Mouse (Mus musculus): ENCODE data around the gene Slc50a1. TPM values are rescaled to one million over a fixed set of nuclear protein-coding genes. Genes with fewer than 3 reads are reported as not detected.

Gene Slc50a1
- polyA plus RNA-seq, 1 experiment: not detected

- Histone ChIP-seq H3K27ac (ENCODE audit: insufficient read depth, low read depth, low read length) (0 out of 2 replicates have a peak overlapping the region, but pooled peaks have one; percentile 1), H3K4me1 (ENCODE audit: control insufficient read depth, insufficient read depth, low read length) (peaks cover 18% of the 10 kb centered on the region), H3K4me3 (ENCODE audit: insufficient read depth, low read depth, low read length) (peak overlapping the region; percentile 9; the same call in 1 of the 2 replicates)
- 3% methylated on average over 14 of the region's 14 CpGs for WGBS
- TF ChIP-seq CTCF (IDR thresholded peaks at IDR 0.05; ENCODE audit: insufficient read depth, low read depth, low read length): no peak
- TF ChIP-seq POLR2A (IDR thresholded peaks at IDR 0.05; ENCODE audit: insufficient read depth, low read depth, low read length): no peak
These were observed 29.1 kb upstream of the Slc50a1 start for GRCm38 (mm10) chr3:89299499-89299898.

GRCm38 (mm10) chr3:89298908-89299307 lies 28.5 kb upstream of the Slc50a1 start:
- Histone ChIP-seq H3K27ac (ENCODE audit: insufficient read depth, low read depth, low read length) (no peak overlapping the region), H3K4me1 (ENCODE audit: control insufficient read depth, insufficient read depth, low read length) (peaks cover 18% of the 10 kb centered on the region), H3K4me3 (ENCODE audit: insufficient read depth, low read depth, low read length) (no peak overlapping the region)
- TF ChIP-seq CTCF (IDR thresholded peaks at IDR 0.05; ENCODE audit: insufficient read depth, low read depth, low read length) (no peak), POLR2A (IDR thresholded peaks at IDR 0.05; ENCODE audit: insufficient read depth, low read depth, low read length) (no peak)
- 88% methylated on average over 6 of the region's 6 CpGs for WGBS

DNA sequence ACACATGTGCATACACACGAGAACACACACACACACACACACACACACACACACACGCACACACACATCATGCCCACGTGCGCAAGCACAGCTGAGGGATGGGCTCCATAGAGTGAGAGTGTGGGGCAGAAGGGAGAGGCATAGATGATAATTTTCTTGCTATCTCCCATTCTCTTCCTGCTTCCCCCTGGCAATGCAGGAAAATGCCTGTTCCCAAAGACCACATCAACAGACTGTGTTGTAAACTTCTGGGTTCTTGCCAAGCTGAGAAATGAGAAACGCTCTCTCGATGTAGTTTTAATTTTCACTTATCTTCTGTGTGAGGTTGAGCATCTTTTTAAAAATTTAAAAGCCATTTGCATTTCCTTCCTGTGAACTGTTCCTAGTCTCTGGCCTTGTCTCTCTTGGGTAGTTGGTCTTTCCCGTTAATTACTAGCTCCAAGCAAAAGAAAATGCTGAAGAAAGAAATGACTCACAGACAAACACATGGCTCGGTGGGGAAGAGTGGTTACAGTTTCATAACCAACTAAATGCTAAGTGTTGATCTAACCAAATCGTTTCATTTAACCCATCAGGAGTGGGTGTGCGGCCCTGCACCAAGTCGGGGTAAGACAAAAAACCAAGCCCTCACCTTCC lies 26.5 kb upstream of the Slc50a1 start:
- H3K4me3 ChIP-seq (ENCODE audit: insufficient read depth, low read depth, low read length): no peak overlapping the region
- 25% methylated on average over 11 of the region's 11 CpGs for WGBS
- peaks cover 18% of the 10 kb centered on the region for H3K4me1 ChIP-seq (ENCODE audit: control insufficient read depth, insufficient read depth, low read length)
- H3K27ac ChIP-seq (ENCODE audit: insufficient read depth, low read depth, low read length): peak overlapping the region; percentile 96
- TF ChIP-seq POLR2A (IDR thresholded peaks at IDR 0.05; ENCODE audit: insufficient read depth, low read depth, low read length) (no peak), CTCF (IDR thresholded peaks at IDR 0.05; ENCODE audit: insufficient read depth, low read depth, low read length) (no peak)

GRCm38 (mm10) chr3:89295685-89296230 lies 25.4 kb upstream of the Slc50a1 start:
- TF ChIP-seq CTCF (IDR thresholded peaks at IDR 0.05; ENCODE audit: insufficient read depth, low read depth, low read length): no peak
- no peak for TF ChIP-seq POLR2A (IDR thresholded peaks at IDR 0.05; ENCODE audit: insufficient read depth, low read depth, low read length)
- WGBS: 78% methylated on average over 8 of the region's 8 CpGs
- peak overlapping the region; percentile 96 for H3K27ac ChIP-seq (ENCODE audit: insufficient read depth, low read depth, low read length)
- H3K4me1 ChIP-seq (ENCODE audit: control insufficient read depth, insufficient read depth, low read length): peaks cover 18% of the 10 kb centered on the region
- H3K4me3 ChIP-seq (ENCODE audit: insufficient read depth, low read depth, low read length): no peak overlapping the region

- peaks cover 12% of the 10 kb centered on the region for H3K4me1 ChIP-seq (ENCODE audit: control insufficient read depth, insufficient read depth, low read length)
- H3K27ac ChIP-seq (ENCODE audit: insufficient read depth, low read depth, low read length): no peak overlapping the region
- WGBS: 87% methylated on average over 5 of the region's 5 CpGs
- TF ChIP-seq POLR2A (IDR thresholded peaks at IDR 0.05; ENCODE audit: insufficient read depth, low read depth, low read length) (no peak), CTCF (IDR thresholded peaks at IDR 0.05; ENCODE audit: insufficient read depth, low read depth, low read length) (no peak)
- H3K4me3 ChIP-seq (ENCODE audit: insufficient read depth, low read depth, low read length): no peak overlapping the region
These were observed 23.8 kb upstream of the Slc50a1 start for GRCm38 (mm10) chr3:89294195-89294594.

GRCm38 (mm10) chr3:89293247-89293918 lies 23.0 kb upstream of the Slc50a1 start:
- Histone ChIP-seq H3K4me1 (ENCODE audit: control insufficient read depth, insufficient read depth, low read length) (peaks cover 14% of the 10 kb centered on the region), H3K4me3 (ENCODE audit: insufficient read depth, low read depth, low read length) (no peak overlapping the region), H3K27ac (ENCODE audit: insufficient read depth, low read depth, low read length) (no peak overlapping the region)
- TF ChIP-seq CTCF (IDR thresholded peaks at IDR 0.05; ENCODE audit: insufficient read depth, low read depth, low read length) (no peak), POLR2A (IDR thresholded peaks at IDR 0.05; ENCODE audit: insufficient read depth, low read depth, low read length) (no peak)
- WGBS: 94% methylated on average over 11 of the region's 11 CpGs

DNA sequence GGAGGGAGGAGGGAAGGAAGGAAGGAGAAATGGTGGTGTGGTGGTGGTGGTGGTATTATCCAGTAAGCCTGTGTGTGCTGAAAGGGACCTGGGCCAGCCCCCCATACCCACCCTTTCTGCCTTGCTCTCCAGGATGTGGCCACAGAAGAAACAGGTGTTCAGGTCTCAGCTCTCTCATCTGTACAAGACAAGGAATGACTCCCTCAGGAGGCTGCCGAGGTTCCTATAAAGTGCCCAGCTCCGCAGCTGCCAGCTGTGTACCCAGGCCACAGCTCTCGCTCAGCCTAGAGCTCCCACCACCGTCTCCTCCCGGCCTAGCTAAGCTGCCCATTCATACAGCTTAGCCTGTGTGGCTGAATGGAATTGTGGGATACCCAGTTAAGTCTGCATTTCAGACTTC lies 21.9 kb upstream of the Slc50a1 start:
- 68% methylated on average over 5 of the region's 5 CpGs for WGBS
- no peak for TF ChIP-seq CTCF (IDR thresholded peaks at IDR 0.05; ENCODE audit: insufficient read depth, low read depth, low read length)
- TF ChIP-seq POLR2A (IDR thresholded peaks at IDR 0.05; ENCODE audit: insufficient read depth, low read depth, low read length): no peak
- no peak overlapping the region for H3K4me3 ChIP-seq (ENCODE audit: insufficient read depth, low read depth, low read length)
- H3K4me1 ChIP-seq (ENCODE audit: control insufficient read depth, insufficient read depth, low read length): peaks cover 14% of the 10 kb centered on the region
- no peak overlapping the region for H3K27ac ChIP-seq (ENCODE audit: insufficient read depth, low read depth, low read length)

DNA sequence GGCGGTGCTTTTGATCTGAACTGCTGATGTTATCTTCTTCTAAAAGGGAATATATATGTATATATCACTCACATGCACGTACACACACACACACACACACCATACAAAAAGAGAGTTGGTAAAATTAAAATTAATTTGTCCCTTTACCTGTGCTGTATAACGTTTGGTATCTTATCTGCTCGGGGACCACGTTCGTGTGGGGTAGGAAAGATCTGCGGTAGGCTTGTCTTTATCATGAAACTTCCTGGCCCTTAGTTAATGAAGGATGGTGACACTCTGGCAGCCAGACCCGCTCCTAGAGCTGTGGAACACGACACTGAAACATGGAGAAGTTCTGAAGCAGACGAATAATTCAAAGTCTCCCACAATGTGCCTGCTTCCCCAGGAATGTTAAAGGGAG lies 21.5 kb upstream of the Slc50a1 start:
- WGBS: 82% methylated on average over 10 of the region's 10 CpGs
- no peak overlapping the region for H3K27ac ChIP-seq (ENCODE audit: insufficient read depth, low read depth, low read length)
- H3K4me1 ChIP-seq (ENCODE audit: control insufficient read depth, insufficient read depth, low read length): peaks cover 12% of the 10 kb centered on the region
- TF ChIP-seq CTCF (IDR thresholded peaks at IDR 0.05; ENCODE audit: insufficient read depth, low read depth, low read length): no peak
- no peak for TF ChIP-seq POLR2A (IDR thresholded peaks at IDR 0.05; ENCODE audit: insufficient read depth, low read depth, low read length)
- H3K4me3 ChIP-seq (ENCODE audit: insufficient read depth, low read depth, low read length): no peak overlapping the region

DNA sequence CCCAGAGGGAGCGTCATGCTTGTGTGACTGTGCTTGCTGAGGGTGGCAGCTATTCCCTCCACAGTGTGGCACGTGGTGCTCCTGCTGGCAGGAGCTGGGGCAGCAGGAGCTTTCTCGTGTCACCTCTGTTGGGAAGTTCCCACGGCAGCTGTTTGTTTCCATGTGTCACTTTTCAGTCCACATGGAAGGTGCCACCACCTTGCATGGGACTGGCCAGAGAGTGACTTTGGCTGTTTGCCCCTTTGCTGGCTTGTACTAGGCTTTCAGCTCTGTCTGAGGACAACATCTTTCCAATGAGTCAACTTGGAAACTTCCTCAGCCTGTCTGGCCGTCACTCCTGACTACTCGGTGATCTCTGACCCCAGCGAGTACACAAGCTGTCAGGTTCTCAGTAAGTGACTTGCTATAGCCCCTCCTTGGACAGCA lies 18.1 kb upstream of the Slc50a1 start:
- no peak overlapping the region for H3K4me3 ChIP-seq (ENCODE audit: insufficient read depth, low read depth, low read length)
- H3K4me1 ChIP-seq (ENCODE audit: control insufficient read depth, insufficient read depth, low read length): peaks cover 4% of the 10 kb centered on the region; the same call in 1 of the 2 replicates
- WGBS: 40% methylated on average over 7 of the region's 7 CpGs
- H3K27ac ChIP-seq (ENCODE audit: insufficient read depth, low read depth, low read length): no peak overlapping the region
- TF ChIP-seq CTCF (IDR thresholded peaks at IDR 0.05; ENCODE audit: insufficient read depth, low read depth, low read length) (no peak), POLR2A (IDR thresholded peaks at IDR 0.05; ENCODE audit: insufficient read depth, low read depth, low read length) (no peak)
